Mouse (Mus musculus): ENCODE results near the gene Cdh16.

DNA sequence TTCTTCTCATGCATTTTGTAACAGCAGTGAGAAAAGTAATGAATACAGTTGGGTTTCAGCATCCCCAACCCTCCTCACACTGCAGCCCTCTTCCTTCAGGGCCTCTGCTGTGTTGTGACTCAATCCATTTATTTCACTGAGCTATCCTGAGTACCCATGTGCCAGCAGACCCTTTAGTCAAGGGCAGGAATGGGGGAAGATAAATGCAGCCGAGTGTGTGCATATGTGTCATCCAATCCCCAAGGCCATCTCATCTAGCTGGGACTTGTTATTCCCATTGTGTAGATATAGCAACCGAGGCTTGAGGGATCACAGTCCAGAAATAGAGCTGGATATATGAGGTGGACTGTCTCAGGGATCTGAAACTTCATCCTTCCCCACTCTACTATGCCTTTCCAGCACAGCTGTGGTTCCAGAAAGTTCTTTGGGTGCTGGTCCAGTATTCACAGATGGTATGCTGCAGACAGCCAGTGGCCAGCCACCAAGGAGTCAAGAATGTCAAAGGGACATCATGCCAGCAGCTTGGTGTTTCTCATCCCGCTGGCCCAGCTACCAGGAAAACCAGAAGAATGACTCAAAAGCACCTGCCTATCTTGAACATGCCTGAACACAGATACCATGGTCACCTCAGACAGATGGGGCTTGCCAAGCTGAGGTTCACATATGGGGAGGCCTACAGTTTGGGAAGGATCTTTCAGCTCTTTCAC lies 11.0 kb upstream of the Cdh16 start:
- TF ChIP-seq CTCF (IDR thresholded peaks at IDR 0.05; ENCODE audit: control insufficient read depth, insufficient read depth, insufficient replicate concordance, low read depth, low read length) (no peak), POLR2A (IDR thresholded peaks at IDR 0.05; ENCODE audit: control insufficient read depth, low read depth, low read length) (no peak)
